Mouse (Mus musculus) lung, postnatal 0 days (tissue): ENCODE data around the gene Gpr158. TPM values are rescaled to one million over a fixed set of nuclear protein-coding genes. Genes with fewer than 3 reads are reported as not detected.

Source experiments
- ATAC-seq: fragments of 200-750 bp; cut with Nextera tagmentation; 2 replicates; pipeline ENCODE4 v1.8.0; 2017; ENCODE audit warnings: moderate library complexity
- DNase-seq: peaks from one replicate; pipeline ENCODE4 v3.0.0-alpha.2; 2016; ENCODE audit warnings: low spot score
- H3K27ac ChIP-seq: fragments of 300-500 bp; sonication (generic); 2 replicates; pipeline ENCODE4 v1.5.1; 2014; ENCODE audit warnings: antibody characterized with exemption, mild to moderate bottlenecking, low read length, mixed read lengths
- H3K27me3 ChIP-seq: fragments of 300-500 bp; sonication (generic); replicated peaks from 2 replicates; pipeline ENCODE4 v1.6.1; 2014; ENCODE audit warnings: low read length, mixed read lengths; ENCODE audit not compliant: insufficient read depth
- H3K36me3 ChIP-seq: fragments of 300-500 bp; sonication (generic); 2 replicates; pipeline ENCODE4 v1.6.1; 2014; ENCODE audit warnings: low read length, mixed read lengths; ENCODE audit not compliant: insufficient read depth
- H3K4me1 ChIP-seq: fragments of 300-500 bp; sonication (generic); 2 replicates; pipeline ENCODE4 v1.6.1; 2014; ENCODE audit warnings: antibody characterized with exemption, low read depth, low read length, mixed read lengths; ENCODE audit not compliant: insufficient read depth
- H3K4me2 ChIP-seq: fragments of 300-500 bp; sonication (generic); replicated peaks from 2 replicates; pipeline ENCODE4 v1.6.1; 2014; ENCODE audit warnings: low read depth, mild to moderate bottlenecking, low read length, moderate library complexity, mixed read lengths
- H3K4me3 ChIP-seq: fragments of 300-500 bp; sonication (generic); 2 replicates; pipeline ENCODE4 v1.5.1; 2014; ENCODE audit warnings: low read depth, low read length
- H3K9ac ChIP-seq: fragments of 300-500 bp; sonication (generic); replicated peaks from 2 replicates; pipeline ENCODE4 v1.6.1; 2014; ENCODE audit warnings: low read depth, mild to moderate bottlenecking
- H3K9me3 ChIP-seq: fragments of 300-500 bp; sonication (generic); 2 replicates; pipeline ENCODE4 v1.6.1; 2016; ENCODE audit warnings: low read length, mixed read lengths
- CTCF ChIP-seq: IDR thresholded peaks from 2 replicates; pipeline ENCODE4 v1.5.1; 2016; ENCODE audit warnings: antibody characterized with exemption, mild to moderate bottlenecking
- EP300 ChIP-seq: IDR thresholded peaks from 2 replicates; pipeline ENCODE4 v1.6.1; 2016; ENCODE audit warnings: antibody characterized with exemption, mild to moderate bottlenecking, control low read depth
- WGBS: fragments of 180-500 bp; shearing (Covaris S2); extraction: QIAGEN DNeasy Blood & Tissue Kit; methylation state at CpG from one replicate; pipeline ENCODE4 v1.1.7; 2014; 5-methylcytosine and 5-hydroxymethylcytosine counted together
- polyA plus RNA-seq: library from polyadenylated mRNA; unstranded; fragments of >200 nt; fragmentation: Nextera tagmentation; extraction: Ambion mirVana; gene quantifications from 2 replicates; pipeline ENCODE4 v1.2.1, GENCODE M21; 2015

Gene Gpr158
- not detected in 2 replicates for polyA plus RNA-seq

DNA sequence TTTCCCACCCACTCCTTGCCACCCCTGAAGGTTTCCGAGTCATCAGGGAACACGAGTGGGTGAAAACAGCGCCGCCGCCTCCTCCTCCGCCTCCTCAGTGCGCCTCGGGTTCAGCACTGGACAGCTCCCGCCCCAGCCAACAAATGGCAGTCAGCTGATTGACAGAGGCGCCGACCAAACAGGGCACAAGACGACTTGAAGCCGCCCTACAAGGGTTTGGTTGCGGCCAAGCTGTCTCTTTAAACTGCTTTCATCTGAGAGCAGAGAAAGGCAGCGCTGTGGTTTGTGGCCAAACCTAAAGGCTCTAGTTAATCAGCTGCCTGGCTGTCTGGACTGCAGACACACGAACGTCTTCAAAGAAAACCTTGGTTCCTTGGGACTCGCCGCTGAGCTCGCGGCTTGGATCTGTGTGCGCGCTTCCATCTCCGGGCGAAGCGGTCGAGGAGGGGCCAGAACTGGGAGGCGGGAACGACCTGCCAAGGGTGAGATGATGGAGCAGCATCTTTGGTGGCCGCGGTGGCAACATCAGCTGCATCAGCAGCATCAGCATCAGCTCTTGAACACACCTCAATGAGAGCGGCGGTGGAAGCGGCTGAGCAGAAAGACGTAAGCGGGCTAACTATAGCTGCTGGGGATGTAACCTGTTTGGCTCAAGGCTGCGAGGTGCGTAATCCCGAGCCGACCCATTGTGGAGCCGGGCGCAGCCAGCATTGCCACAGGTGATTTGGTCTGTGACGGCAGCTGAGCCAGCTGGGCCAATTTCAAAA is at the start of gene Gpr158:
Gene Gpr158 (plus strand): TSS at position 198 of the 767 bp plus-strand sequence.
- peak within 1 kb of the TSS; percentile 19; the same call in 1 of the 2 replicates for H3K4me3 ChIP-seq
- H3K4me2 ChIP-seq: peak within 1 kb of the TSS; percentile 49
- no peak within 1 kb of the TSS for H3K27ac ChIP-seq
- H3K27me3 ChIP-seq: no peaks in the 10 kb centered on the region
- H3K9me3 ChIP-seq: no peaks in the 10 kb centered on the region
- DNase-seq: peak; percentile 74
- no peak for TF ChIP-seq CTCF
- TF ChIP-seq EP300: no peak
- H3K9ac ChIP-seq: no peak within 1 kb of the TSS
- WGBS: 6% methylated on average over 43 of the region's 43 CpGs
- no peaks in the 10 kb centered on the region for H3K4me1 ChIP-seq
- no peaks in the 10 kb centered on the region for H3K36me3 ChIP-seq
- ATAC-seq: peak; percentile 82

DNA sequence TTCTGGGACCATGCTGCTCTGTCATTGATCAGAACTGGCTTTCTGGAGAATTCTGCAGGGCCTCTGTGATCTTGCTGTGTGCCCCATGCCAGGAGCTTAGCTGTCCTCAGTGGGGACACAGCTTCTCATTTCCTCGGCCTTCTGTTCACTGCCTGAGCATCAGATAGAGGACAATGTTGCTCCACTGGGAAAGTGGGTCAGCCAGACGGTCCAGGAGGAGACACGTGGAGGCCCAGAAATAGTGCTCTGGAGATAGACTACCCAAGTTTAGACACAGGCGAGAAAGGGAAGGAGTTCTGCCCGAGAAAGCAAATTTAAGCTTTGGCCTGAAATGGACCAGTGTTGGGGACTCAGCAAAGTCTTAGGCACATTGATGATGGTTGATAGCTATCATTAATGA is 23.5 kb upstream of the Gpr158 start:
- DNase-seq (no peak), ATAC-seq (no peak)
- no peaks in the 10 kb centered on the region for H3K4me1 ChIP-seq
- H3K27ac ChIP-seq: no peak overlapping the region
- no peak overlapping the region for H3K9ac ChIP-seq
- no peak overlapping the region for H3K4me3 ChIP-seq
- WGBS: 74% methylated on average over 5 of the region's 5 CpGs
- no peaks in the 10 kb centered on the region for H3K9me3 ChIP-seq
- H3K27me3 ChIP-seq: no peaks in the 10 kb centered on the region
- no peak overlapping the region for H3K4me2 ChIP-seq
- no peaks in the 10 kb centered on the region for H3K36me3 ChIP-seq
- no peak for TF ChIP-seq CTCF
- TF ChIP-seq EP300: no peak

DNA sequence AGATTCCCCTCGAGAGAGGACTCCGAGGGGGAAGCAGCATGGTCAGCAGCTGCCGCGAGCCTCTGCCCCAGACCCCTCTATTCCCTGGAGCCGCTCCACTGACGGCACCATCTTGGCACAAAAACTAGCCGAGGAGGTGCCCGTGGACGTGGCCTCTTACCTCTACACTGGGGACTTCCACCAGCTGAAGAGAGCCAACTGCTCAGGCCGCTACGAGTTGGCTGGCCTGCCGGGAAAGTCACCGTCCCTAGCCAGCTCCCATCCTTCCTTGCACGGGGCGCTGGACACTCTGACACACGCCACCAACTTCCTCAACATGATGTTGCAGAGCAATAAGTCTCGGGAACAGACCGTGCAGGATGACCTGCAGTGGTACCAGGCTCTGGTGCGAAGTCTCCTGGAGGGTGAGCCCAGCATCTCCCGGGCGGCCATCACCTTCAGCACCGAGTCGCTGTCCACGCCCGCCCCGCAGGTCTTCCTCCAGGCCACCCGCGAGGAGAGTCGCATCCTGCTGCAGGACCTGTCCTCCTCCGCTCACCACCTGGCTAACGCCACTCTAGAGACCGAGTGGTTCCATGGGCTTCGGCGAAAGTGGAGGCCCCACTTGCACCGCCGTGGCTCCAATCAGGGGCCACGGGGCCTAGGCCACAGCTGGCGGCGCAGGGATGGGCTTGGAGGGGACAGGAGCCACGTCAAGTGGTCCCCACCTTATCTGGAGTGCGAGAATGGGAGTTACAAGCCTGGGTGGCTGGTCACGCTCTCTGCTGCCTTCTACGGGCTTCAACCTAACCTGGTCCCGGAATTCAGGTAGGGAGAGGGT is 1.2 kb downstream of the Gpr158 start:
- Histone ChIP-seq H3K4me2 (no peak overlapping the region), H3K9me3 (no peaks in the 10 kb centered on the region), H3K9ac (no peak overlapping the region), H3K27ac (no peak overlapping the region), H3K36me3 (no peaks in the 10 kb centered on the region), H3K4me3 (no peak overlapping the region), H3K4me1 (no peaks in the 10 kb centered on the region), H3K27me3 (no peaks in the 10 kb centered on the region)
- ATAC-seq (no peak; the same call in 1 of the 2 replicates), DNase-seq (no peak)
- 19% methylated on average over 39 of the region's 44 CpGs for WGBS
- TF ChIP-seq EP300 (no peak), CTCF (no peak)

DNA sequence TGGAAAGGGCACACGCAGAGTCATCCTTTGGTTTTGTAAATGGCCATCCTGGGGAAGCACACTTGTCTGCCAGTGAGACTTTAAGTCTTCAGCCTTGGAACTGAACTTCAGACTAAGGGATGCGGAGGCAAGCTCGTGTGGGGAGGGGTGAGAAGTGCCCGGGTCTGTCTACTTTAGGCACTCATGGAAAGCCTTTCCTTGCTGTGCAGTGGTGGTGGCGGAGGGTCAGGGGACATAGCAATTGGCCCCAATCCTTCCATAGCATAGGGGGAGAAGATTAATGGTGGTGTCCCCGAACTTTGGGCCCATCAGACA is 1.8 kb downstream of the Gpr158 start:
- Histone ChIP-seq H3K36me3 (no peaks in the 10 kb centered on the region), H3K27me3 (no peaks in the 10 kb centered on the region), H3K9me3 (no peaks in the 10 kb centered on the region), H3K4me3 (no peak overlapping the region), H3K4me1 (no peaks in the 10 kb centered on the region), H3K27ac (no peak overlapping the region), H3K9ac (no peak overlapping the region), H3K4me2 (no peak overlapping the region)
- 43% methylated on average over 6 of the region's 6 CpGs for WGBS
- TF ChIP-seq EP300 (no peak), CTCF (no peak)
- DNase-seq: no peak
- no peak for ATAC-seq

DNA sequence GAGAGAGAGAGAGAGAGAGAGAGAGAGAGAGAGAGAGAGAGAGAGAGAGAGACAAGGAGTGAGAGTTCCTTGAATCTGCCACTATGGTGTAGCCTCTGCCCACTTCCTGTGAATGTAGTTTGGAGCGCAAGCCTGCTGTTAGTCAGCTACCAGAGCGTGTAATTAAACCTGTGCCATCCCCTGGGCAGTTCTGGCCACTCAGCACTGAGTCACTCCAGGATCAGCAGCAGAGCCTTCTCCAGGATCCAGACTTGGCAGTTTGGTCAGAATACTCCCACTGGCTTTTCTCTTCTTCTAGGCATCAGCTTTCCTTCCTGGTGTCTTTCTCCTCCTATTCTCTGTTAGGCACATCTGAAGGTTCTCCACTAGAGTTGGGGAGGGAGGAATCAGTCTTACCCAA is 2.2 kb downstream of the Gpr158 start:
- TF ChIP-seq CTCF: no peak
- no peak for TF ChIP-seq EP300
- 57% methylated on average over 2 of the region's 2 CpGs for WGBS
- no peaks in the 10 kb centered on the region for H3K27me3 ChIP-seq

DNA sequence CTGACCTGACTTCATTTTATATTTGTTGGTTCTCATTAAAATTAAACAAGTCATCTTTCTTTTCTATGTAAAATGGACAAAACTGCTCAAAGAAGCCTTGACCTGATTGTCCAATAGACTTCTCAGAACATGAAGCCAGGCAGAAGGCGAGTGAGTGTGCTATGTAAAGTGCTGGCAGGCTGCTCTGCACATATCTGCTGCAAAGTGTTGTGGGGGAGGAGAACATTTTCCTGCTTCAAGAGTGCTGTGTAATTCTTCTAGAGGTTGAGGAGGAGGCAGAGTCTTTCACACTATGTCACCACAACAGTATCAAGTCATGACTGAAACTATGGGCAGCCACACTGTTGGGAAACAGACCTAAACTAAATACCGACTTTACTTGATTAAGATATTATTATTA is 12.2 kb downstream of the Gpr158 start:
- Histone ChIP-seq H3K4me3 (no peak overlapping the region), H3K27me3 (no peaks in the 10 kb centered on the region), H3K9ac (no peak overlapping the region), H3K4me1 (no peaks in the 10 kb centered on the region), H3K36me3 (no peaks in the 10 kb centered on the region), H3K27ac (no peak overlapping the region), H3K9me3 (no peaks in the 10 kb centered on the region), H3K4me2 (no peak overlapping the region)
- no peak for ATAC-seq
- DNase-seq: no peak
- 67% methylated on average over 2 of the region's 2 CpGs for WGBS
- TF ChIP-seq EP300: no peak
- TF ChIP-seq CTCF: no peak

More for the DNA sequence above, 2.2 kb downstream of the Gpr158 start:
- H3K36me3 ChIP-seq: no peaks in the 10 kb centered on the region
- no peaks in the 10 kb centered on the region for H3K4me1 ChIP-seq
- no peak for ATAC-seq
- H3K4me2 ChIP-seq: no peak overlapping the region
- no peak overlapping the region for H3K4me3 ChIP-seq
- H3K27ac ChIP-seq: no peak overlapping the region
- DNase-seq: no peak
- H3K9ac ChIP-seq: no peak overlapping the region
- no peaks in the 10 kb centered on the region for H3K9me3 ChIP-seq
